Mouse (Mus musculus): Measurements from ENCODE around the gene Hddc2.

DNA sequence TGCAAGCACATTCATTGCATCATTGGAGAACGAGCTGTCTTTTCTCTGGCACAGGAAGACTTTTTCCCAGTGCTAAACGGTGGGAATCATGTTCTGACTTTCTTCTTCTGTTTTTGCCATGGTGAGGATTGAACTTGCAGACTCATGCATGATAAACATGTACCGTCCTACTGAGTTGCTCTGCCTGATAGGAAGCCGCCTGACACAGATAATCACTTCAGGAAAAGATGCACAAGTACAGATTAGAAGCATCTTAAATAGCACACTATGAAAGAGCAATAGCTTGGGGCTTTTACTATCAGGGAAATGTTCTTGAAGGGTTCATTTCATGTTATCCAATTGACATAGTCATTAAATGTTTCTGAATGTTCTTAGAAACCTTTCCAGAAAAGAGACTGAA lies 46.6 kb downstream of the Hddc2 start:
- TF ChIP-seq HCFC1 (IDR thresholded peaks at IDR 0.05; ENCODE audit: borderline replicate concordance, insufficient read depth, low read length): no peak
- no peak for TF ChIP-seq CHD2 (IDR thresholded peaks at IDR 0.05; ENCODE audit: low read depth, low read length)
